Comparison of ENCODE assay signal across 47 mouse cellular contexts in genomic region chr13:30921914-30922313, GRCm38 (mm10). TPM values are rescaled to one million over a fixed set of nuclear protein-coding genes. Genes with fewer than 3 reads are reported as not detected.
"Had no signal": no experiment of that assay in that cellular context is flagged by ENCODE, and none has a peak within 500 bp of the region (broad histone marks: within the 10 kb centered on the region; RNA-seq: fewer than 3 reads in every experiment).

No protein-coding gene starts in this region.

- DNase-seq: heart, postnatal 10 days; heart, postnatal 14 days; heart, postnatal 36 days; heart, postnatal 4 days; kidney, adult 11 months; kidney, adult 18-20 months; kidney, adult 2 months; kidney, adult 8-10 months; kidney, postnatal 10 days; kidney, postnatal 14 days; kidney, postnatal 25 days; kidney, postnatal 36 days; kidney, postnatal 4 days; layer of hippocampus, adult 9-11 months; layer of hippocampus, postnatal 36 days had no signal

- H3K4me3 ChIP-seq: heart, embryonic 10.5 days; heart, embryonic 12.5 days; heart, embryonic 13.5 days; heart, embryonic 15.5 days; hindbrain, embryonic 10.5 days; hindbrain, embryonic 12.5 days; hindbrain, embryonic 13.5 days; hindbrain, embryonic 15.5 days; intestine, embryonic 15.5 days; kidney, embryonic 15.5 days; layer of hippocampus, adult 2 months; left cerebral cortex, adult 2 months had no signal

- H3K27me3 ChIP-seq: heart, embryonic 12.5 days; heart, embryonic 13.5 days; heart, embryonic 15.5 days; hindbrain, embryonic 12.5 days; hindbrain, embryonic 13.5 days; hindbrain, embryonic 15.5 days; intestine, embryonic 15.5 days; kidney, embryonic 15.5 days had no signal

- H3K27ac ChIP-seq: heart, embryonic 10.5 days; heart, embryonic 13.5 days; heart, embryonic 15.5 days; hindbrain, embryonic 10.5 days; hindbrain, embryonic 12.5 days; hindbrain, embryonic 13.5 days; hindbrain, embryonic 14.5 days; hindbrain, embryonic 15.5 days; hindbrain, postnatal 0 days; intestine, embryonic 15.5 days; kidney, embryonic 15.5 days; kidney, postnatal 0 days; layer of hippocampus, adult 2 months; left cerebral cortex, adult 2 months had no signal

- H3K9ac ChIP-seq: heart, embryonic 12.5 days; heart, embryonic 13.5 days; heart, embryonic 15.5 days; hindbrain, embryonic 12.5 days; hindbrain, embryonic 13.5 days; hindbrain, embryonic 14.5 days; hindbrain, embryonic 15.5 days; intestine, embryonic 15.5 days; kidney, embryonic 15.5 days had no signal

- H3K9me3 ChIP-seq: heart, embryonic 10.5 days; heart, embryonic 12.5 days; heart, embryonic 13.5 days; heart, embryonic 15.5 days; hindbrain, embryonic 10.5 days; hindbrain, embryonic 12.5 days; hindbrain, embryonic 13.5 days; hindbrain, embryonic 15.5 days; intestine, embryonic 15.5 days; kidney, embryonic 15.5 days had no signal

- H3K4me1 ChIP-seq: heart, embryonic 10.5 days; heart, embryonic 12.5 days; heart, embryonic 13.5 days; heart, embryonic 15.5 days; hindbrain, embryonic 10.5 days; hindbrain, embryonic 12.5 days; hindbrain, embryonic 13.5 days; hindbrain, embryonic 15.5 days; intestine, embryonic 15.5 days; kidney, embryonic 15.5 days had no signal

- H3K36me3 ChIP-seq: intestine, embryonic 15.5 days had no signal

- ATAC-seq: hindbrain, embryonic 16.5 days; hindbrain, postnatal 0 days; inflammation-experienced regulatory T-cells, adult 6 months; intestine, embryonic 15.5 days; intestine, embryonic 16.5 days; intestine, postnatal 0 days had no signal

- H3K4me2 ChIP-seq: heart, embryonic 12.5 days; heart, embryonic 13.5 days; heart, embryonic 15.5 days; hindbrain, embryonic 12.5 days; hindbrain, embryonic 13.5 days; hindbrain, embryonic 14.5 days; hindbrain, embryonic 15.5 days; intestine, embryonic 15.5 days; kidney, embryonic 15.5 days had no signal

RNA-seq across cellular contexts. Expression of gene Hus1b, which starts 25.6 kb away (rescaled TPM):
- total RNA-seq: heart, postnatal 25 days had no signal
- polyA plus RNA-seq: heart, embryonic 12.5 days; heart, embryonic 13.5 days; heart, embryonic 14.5 days; heart, embryonic 15.5 days; heart, embryonic 16.5 days; heart, postnatal 0 days; hindbrain, embryonic 10.5 days; hindbrain, embryonic 11.5 days; hindbrain, embryonic 12.5 days; hindbrain, embryonic 13.5 days; hindbrain, embryonic 14.5 days; hindbrain, embryonic 15.5 days; hindbrain, embryonic 16.5 days; hindbrain, postnatal 0 days; intestine, embryonic 15.5 days; intestine, embryonic 16.5 days; intestine, postnatal 0 days; kidney, adult 2 months; kidney, embryonic 15.5 days; kidney, embryonic 16.5 days had no signal

RNA-seq across cellular contexts. Expression of gene Gm5447, which starts 52.1 kb away (rescaled TPM):
- total RNA-seq: heart, postnatal 10 days; heart, postnatal 14 days; heart, postnatal 25 days; heart, postnatal 36 days; heart, postnatal 4 days; hematopoietic stem cell, adult 5-6 weeks; hindbrain, postnatal 0 days; layer of hippocampus, adult 18-20 months; layer of hippocampus, postnatal 10 days; layer of hippocampus, postnatal 36 days; left cerebral cortex, adult 18-20 months; left cerebral cortex, adult 8-10 months had no signal
- polyA plus RNA-seq: heart, embryonic 12.5 days; heart, embryonic 13.5 days; heart, embryonic 14.5 days; heart, postnatal 0 days; hindbrain, embryonic 10.5 days; hindbrain, embryonic 11.5 days; hindbrain, embryonic 14.5 days; hindbrain, postnatal 0 days; inflammation-experienced regulatory T-cells, adult 6 months; intestine, embryonic 14.5 days; intestine, postnatal 0 days; kidney, embryonic 15.5 days; kidney, embryonic 16.5 days; large intestine, adult 2 months had no signal
